Mouse (Mus musculus) adrenal gland, adult 18-20 months (tissue): Measurements from ENCODE around the gene Ctrl. TPM values are rescaled to one million over a fixed set of nuclear protein-coding genes. Genes with fewer than 3 reads are reported as not detected.

Experiments
- microRNA-seq, 2 experiments: library from miRNA; unstranded; fragments of <30 nt; microRNA quantifications; one replicate each; pipeline ENCODE4 v1.2.0; 2021; ENCODE audit warnings: borderline number of aligned reads in 2 of 2
- total RNA-seq, 2 experiments: library from RNA; stranded (reverse); gene quantifications; 1 replicate in 1 of 2; 2 replicates in 1 of 2; pipeline ENCODE4 v1.2.3; 2021

Ctrl gene
- total RNA-seq, 2 experiments from 2014 or later = 0.93 TPM; not detected in 1

Small RNA genes within 50 kb of the gene (microRNA-seq; reads per million reads assigned to microRNA genes)
- gene Mir7074 = 0 to 1.8 reads per million in 2 experiments

Other genes with a start within 250 kb of the Ctrl start
- gene Carmil2, start 247.6 kb downstream of the Ctrl start, total RNA-seq = 1 to 10 TPM; 2.0 to 2.9 TPM
- gene Acd, start 232.8 kb downstream of the Ctrl start, total RNA-seq = 10 to 100 TPM; 21.1 to 23.9 TPM
- 10 to 100 TPM in 1 of 2 experiments, 1 to 10 TPM in 1; 7.5 to 14.2 TPM for gene Pard6a, start 232.7 kb downstream of the Ctrl start, total RNA-seq
- not detected for gene 4933405L10Rik, start 226.2 kb downstream of the Ctrl start, total RNA-seq
- 1 to 10 TPM; 3.0 to 3.5 TPM for gene Enkd1, start 225.7 kb downstream of the Ctrl start, total RNA-seq
- gene Gfod2, start 175.2 kb downstream of the Ctrl start, total RNA-seq = 10 to 100 TPM in 1 of 2 experiments, 1 to 10 TPM in 1; 7.4 to 10.1 TPM
- 10 to 100 TPM; 20.1 to 24.7 TPM for gene Ranbp10, start 106.5 kb downstream of the Ctrl start, total RNA-seq
- not detected for gene Tsnaxip1, start 106.1 kb downstream of the Ctrl start, total RNA-seq
- gene Cenpt, start 80.6 kb downstream of the Ctrl start, total RNA-seq = 1 to 10 TPM; 5.9 to 6.5 TPM
- gene Thap11, start 78.7 kb downstream of the Ctrl start, total RNA-seq = 10 to 100 TPM; 35.7 to 38.6 TPM
- gene Nutf2, start 73.3 kb downstream of the Ctrl start, total RNA-seq = 10 to 100 TPM; 43.9 to 46.2 TPM
- gene Edc4, start 53.0 kb downstream of the Ctrl start, total RNA-seq = 10 to 100 TPM; 35.0 to 36.7 TPM
- gene Nrn1l, start 40.3 kb downstream of the Ctrl start, total RNA-seq = 1 to 10 TPM; 1.3 to 1.6 TPM
- 10 to 100 TPM; 25.8 to 30.0 TPM for gene Pskh1, start 33.4 kb downstream of the Ctrl start, total RNA-seq
- gene Psmb10, start 4.6 kb upstream of the Ctrl start, total RNA-seq = 10 to 100 TPM; 78.7 to 84.1 TPM
- 1 to 10 TPM in 1 of 2 experiments, under 1 TPM in 1; 0.51 to 1.8 TPM for gene Lcat, start 9.5 kb upstream of the Ctrl start, total RNA-seq
- 10 to 100 TPM; 45.4 to 56.9 TPM for gene Slc12a4, start 32.2 kb upstream of the Ctrl start, total RNA-seq
- gene Dpep3, start 45.6 kb upstream of the Ctrl start, total RNA-seq = not detected
- gene Dus2, start 57.5 kb upstream of the Ctrl start, total RNA-seq = 10 to 100 TPM; 14.2 to 21.2 TPM
- not detected for gene Dpep2nb, start 72.1 kb upstream of the Ctrl start, total RNA-seq
- 10 to 100 TPM; 16.4 to 16.9 TPM for gene Ddx28, start 78.0 kb upstream of the Ctrl start, total RNA-seq
- gene Nfatc3, start 125.0 kb upstream of the Ctrl start, total RNA-seq = 10 to 100 TPM; 34.5 to 50.9 TPM
- gene Esrp2, start 203.1 kb upstream of the Ctrl start, total RNA-seq = 1 to 10 TPM in 1 of 2 experiments, under 1 TPM in 1; 0.61 to 1.5 TPM
- gene Pla2g15, start 216.5 kb upstream of the Ctrl start, total RNA-seq = 10 to 100 TPM; 19.8 to 28.8 TPM
- gene Slc7a6, start 235.0 kb upstream of the Ctrl start, total RNA-seq = 10 to 100 TPM; 21.5 to 28.0 TPM